Mouse (Mus musculus): ENCODE measurements around the gene Dag1.

Gene Dag1

DNA sequence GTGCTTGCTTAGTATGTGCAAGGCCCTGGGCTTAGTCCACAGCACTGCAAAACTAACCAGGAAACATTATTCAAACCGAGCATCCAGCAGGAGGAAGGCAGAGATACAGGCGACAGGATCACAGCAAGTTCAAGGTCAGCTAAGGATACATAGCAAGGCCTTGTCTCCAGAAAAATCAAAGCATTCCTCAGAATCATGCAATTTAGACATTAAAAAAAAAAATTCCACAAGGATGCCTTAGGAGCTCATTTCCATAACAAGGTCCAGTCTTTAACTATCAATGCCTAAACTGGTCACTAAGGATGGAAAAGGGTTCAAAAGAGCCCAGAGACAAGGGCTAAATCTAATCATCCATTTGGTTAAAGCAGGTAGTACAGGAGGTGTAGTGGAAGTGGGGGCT lies 38.6 kb downstream of the Dag1 start:
- no peak for DNase-seq (ENCODE audit: low spot score)

GRCm38 (mm10) chr9:108223633-108224032 lies 40.1 kb downstream of the Dag1 start:
- no peak for DNase-seq (ENCODE audit: low spot score)

DNA sequence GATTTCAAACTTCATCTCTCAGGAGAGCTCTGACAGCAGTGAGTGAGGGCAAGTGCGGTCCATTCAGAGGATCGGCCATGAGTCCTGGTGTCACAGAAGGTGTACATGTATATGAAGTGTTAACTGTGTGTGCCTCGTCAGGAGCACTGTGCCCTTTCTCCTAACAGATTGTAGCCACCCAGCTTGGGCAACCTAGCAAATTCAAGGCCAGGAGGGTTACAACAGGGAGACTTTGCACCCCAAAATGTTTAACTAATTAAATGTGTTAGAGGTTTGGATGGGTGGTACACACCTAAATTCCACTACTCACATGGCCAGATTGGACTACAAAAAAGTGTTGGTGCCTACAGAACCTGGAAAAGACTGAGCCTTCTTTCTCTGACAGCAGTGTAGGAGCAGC lies 42.2 kb downstream of the Dag1 start:
- DNase-seq (ENCODE audit: low spot score) = no peak

DNA sequence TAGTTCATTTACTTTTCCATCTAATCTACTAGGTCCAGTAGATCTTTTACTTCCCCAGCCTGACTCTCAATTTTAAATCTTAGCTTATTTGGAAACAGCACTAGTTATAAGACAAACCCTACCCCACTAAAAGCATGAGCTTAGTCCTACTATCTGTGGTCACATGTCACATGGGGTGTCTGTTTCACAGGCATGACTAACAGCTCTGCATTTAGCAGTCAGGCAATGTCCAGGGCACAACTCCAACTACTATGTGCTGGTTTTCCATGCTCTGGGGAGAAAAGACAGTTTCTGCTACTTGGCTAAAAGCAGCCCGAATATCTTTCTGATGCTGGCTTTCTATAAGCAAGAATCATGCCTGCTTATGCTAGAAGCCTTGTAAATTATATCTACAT lies 43.4 kb downstream of the Dag1 start:
- DNase-seq (ENCODE audit: low spot score) = no peak

DNA sequence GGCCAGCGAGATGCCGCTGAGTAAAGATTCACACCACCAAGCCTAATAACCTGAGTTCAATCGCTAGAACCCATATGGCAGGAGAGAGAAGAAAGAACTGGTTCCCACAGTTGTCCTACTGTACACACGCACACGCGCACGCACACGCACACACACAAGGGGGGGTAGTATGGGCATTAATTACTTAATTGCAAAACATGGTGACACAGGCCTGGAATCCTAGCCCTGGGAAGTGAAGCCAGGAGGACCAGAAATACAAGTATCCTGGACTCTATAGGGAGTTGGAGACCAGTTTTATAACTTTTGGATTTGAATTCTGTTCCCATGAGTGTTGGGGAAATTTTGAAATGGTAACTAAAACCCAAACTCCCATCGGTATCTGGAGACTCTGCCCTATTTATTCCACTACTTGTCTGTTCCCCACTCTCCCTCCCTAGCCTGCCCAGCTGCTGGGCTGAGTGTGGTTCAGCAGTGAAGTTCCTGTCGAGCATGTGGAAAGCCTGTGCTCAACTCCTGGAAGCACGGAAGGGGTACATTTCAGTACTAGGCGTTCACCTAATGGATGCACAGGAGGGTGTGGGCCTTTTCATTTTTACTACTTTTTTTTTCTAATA lies 43.9 kb downstream of the Dag1 start:
- no peak for DNase-seq (ENCODE audit: low spot score)

GRCm38 (mm10) chr9:108217936-108218543 lies 45.7 kb downstream of the Dag1 start:
- DNase-seq (ENCODE audit: low spot score) = no peak

DNA sequence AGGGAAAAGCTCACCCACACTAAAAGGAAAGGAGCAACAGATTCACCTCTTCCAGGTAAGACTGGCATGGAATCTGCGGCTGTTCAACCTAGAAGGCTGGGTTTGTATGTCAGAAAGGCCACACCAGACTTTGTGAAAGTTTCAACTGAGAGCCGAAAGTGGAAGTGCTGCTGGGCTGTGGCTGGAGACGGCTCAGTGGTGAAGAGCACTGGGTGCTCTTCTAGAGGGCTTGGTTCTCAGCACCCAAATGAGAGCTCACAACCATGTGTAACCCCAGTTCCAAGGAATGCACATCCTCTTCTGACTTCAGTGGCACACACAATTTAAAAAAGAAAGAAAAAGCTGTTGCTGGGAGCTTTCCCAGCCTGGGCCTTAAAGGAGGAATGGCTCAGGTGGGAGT lies 46.4 kb downstream of the Dag1 start:
- DNase-seq (ENCODE audit: low spot score) = no peak

GRCm38 (mm10) chr9:108213105-108213504 lies 50.7 kb downstream of the Dag1 start:
- no peak for DNase-seq (ENCODE audit: low spot score)

DNA sequence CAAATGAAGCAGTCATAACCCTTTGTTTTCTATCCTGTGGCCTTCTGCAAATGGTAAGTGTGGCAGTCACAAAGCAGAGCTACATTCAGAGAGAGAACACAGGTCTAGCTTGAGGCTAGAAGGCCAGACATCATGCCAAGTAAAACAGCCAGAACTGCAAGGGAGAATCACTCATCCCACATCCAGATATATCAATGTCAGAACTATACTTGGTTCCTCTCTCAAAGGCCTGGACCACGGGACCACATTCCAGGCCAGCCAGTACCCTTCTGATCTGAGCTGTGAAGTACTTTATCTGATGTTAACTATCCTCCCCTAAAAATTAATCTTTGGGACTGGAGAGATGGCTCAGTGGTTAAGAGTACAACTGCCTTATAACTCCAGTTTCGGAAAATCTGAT lies 51.3 kb downstream of the Dag1 start:
- no peak for DNase-seq (ENCODE audit: low spot score)

GRCm38 (mm10) chr9:108205571-108205901 lies 58.2 kb downstream of the Dag1 start:
- no peak for DNase-seq (ENCODE audit: low spot score)

DNA sequence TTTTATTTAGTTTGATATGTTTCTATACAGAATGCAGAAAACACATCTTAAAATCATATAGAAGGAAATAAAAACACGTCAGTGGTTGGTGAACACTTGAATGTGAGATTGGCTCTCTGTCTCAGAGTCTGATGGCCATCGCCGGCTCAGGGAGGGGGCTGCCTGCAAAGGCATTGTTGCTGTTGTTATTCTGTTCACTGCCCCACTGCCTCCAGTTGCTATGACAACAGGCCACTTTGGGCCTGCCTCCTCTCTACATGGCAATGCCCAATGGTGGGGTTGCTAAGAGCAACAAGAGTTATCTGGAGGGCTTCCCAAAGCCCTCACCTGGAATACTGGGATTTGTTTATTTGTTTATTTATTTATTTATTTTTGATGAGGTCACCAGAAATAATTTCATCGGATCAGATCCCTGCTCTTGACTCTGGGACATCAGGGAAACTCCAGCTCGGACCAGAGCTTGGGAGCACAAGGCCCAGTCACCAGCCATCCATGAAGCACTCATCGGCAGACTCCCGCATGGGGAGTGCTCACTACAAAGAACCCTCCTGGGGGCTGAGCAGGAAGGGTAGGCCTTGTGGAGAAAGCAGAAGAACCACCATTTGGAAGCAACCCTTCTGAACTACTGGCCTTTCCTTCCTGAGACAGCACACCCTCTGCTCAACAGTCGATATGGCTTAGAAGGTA lies 58.7 kb downstream of the Dag1 start:
- DNase-seq (ENCODE audit: low spot score) = no peak

GRCm38 (mm10) chr9:108203015-108203414 lies 60.7 kb downstream of the Dag1 start:
- peak; percentile 85 for DNase-seq (ENCODE audit: low spot score)

GRCm38 (mm10) chr9:108202169-108202568 lies 61.6 kb downstream of the Dag1 start:
- DNase-seq (ENCODE audit: low spot score) = no peak

GRCm38 (mm10) chr9:108201160-108201559 lies 62.6 kb downstream of the Dag1 start:
- peak; percentile 95 for DNase-seq (ENCODE audit: low spot score)

GRCm38 (mm10) chr9:108198621-108199020 lies 65.1 kb downstream of the Dag1 start:
- no peak for DNase-seq (ENCODE audit: low spot score)

GRCm38 (mm10) chr9:108196920-108197677 lies 66.7 kb downstream of the Dag1 start:
- DNase-seq (ENCODE audit: low spot score) = peak; percentile 73

DNA sequence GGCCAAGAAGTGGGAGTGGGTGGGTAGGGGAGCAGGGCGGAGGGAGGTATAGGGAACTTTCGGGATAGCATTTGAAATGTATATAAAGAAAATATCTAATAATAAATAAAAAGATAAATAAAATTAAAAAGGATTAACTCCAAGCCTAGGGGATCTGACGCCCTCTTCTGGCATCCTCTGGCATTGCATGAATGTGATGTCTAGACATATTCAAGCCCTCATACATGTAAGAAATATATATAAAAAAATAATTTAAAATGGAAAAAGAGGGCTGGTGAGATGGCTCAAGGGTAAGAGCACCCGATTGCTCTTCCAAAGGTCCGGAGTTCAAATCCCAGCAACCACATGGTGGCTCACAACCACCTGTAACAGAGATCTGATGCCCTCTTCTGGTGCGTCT lies 67.5 kb downstream of the Dag1 start:
- peak; percentile 70 for DNase-seq (ENCODE audit: low spot score)

GRCm38 (mm10) chr9:108189787-108190679 lies 73.7 kb downstream of the Dag1 start, which contains the start of gene Bsn:
Gene Bsn (minus strand): TSS chr9:108190384.
- peak; percentile 84 for DNase-seq (ENCODE audit: low spot score)

DNA sequence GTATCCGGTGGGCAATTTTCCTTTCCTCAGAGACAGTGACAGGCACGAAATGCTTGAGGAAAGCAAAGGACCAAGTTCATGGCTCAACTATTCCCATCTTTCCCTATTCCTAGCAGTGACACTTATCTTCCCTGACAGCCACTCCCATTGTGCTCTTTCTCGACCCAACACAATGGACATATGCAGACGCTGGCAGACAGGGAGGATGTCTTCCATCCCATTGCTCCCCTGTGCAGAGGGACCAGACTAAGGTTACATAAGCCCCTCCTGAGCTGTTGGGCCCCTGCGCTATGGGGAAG lies 74.3 kb downstream of the Dag1 start:
- DNase-seq (ENCODE audit: low spot score) = no peak

DNA sequence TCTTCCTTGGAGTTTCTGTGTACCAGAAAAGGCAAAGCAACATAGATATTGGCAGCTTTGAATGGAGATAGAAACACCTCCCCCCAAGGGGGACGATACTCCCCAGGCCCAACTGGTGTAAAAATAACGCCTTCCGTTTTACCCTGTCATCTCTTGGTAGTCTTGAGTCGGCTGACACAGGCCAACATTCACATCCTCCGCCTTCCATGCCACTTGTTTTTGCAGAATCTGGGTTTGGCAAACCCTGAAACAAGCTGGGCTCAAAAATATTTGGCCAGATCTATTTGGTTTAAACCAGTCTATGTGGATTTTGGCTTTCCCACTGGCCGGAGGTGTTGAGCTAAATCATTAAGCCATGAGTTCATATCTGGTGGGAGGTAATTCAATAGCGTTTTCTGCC lies 74.7 kb downstream of the Dag1 start:
- no peak for DNase-seq (ENCODE audit: low spot score)

- DNase-seq (ENCODE audit: low spot score) = no peak
Observed at GRCm38 (mm10) chr9:108188511-108188910, 75.2 kb downstream of the Dag1 start.

DNA sequence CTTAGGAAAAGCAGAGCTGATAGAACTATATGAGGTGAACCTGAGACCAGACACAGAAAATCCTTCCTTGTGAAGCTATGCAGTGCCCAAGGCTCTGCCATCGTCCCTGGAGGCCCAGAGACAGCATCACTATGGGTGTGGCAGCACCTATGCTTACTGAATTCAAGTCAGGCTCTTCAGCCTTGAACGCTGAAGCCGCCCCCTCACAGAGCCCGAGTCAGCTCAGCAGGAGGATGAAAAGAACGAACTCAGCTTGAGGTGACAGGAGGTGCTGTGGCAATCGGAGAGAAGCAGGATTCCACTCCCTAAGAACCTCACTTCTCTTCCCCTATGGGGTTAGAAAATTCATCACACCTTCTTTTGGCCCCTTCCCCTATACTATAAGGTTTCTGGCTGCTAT lies 76.1 kb downstream of the Dag1 start:
- DNase-seq (ENCODE audit: low spot score) = no peak
